Mouse (Mus musculus): ENCODE results near the gene Capza1.
A peak's percentile ranks its signal among the peaks of the same experiment; 100 is the strongest.
"Not testable (repeated sequence)": the region's sequence is repeated elsewhere in the genome, so short reads cannot be mapped to it uniquely, and the experiment has no call there.

Gene Capza1

GRCm38 (mm10) chr3:104863786-104864650, at the start of gene Capza1, which contains the start of gene St7l:
TSS of gene Capza1 (minus strand) at chr3:104864505.
TSS of gene St7l (plus strand) at chr3:104864005.
- DNase-seq (ENCODE audit: low spot score in 2 of 2), result peak; percentile 77 to 82

- DNase-seq (ENCODE audit: low spot score in 2 of 2), result no peak
Measured at GRCm38 (mm10) chr3:104909195-104909594, 44.9 kb upstream of the Capza1 start.

GRCm38 (mm10) chr3:104906007-104906406, 41.7 kb upstream of the Capza1 start:
- DNase-seq (ENCODE audit: low spot score in 2 of 2), result no peak

- no peak for DNase-seq (ENCODE audit: low spot score in 2 of 2)
Measured at GRCm38 (mm10) chr3:104905389-104905788, 41.1 kb upstream of the Capza1 start.

- no peak for DNase-seq (ENCODE audit: low spot score in 2 of 2)
Measured at GRCm38 (mm10) chr3:104901154-104901553, 36.8 kb upstream of the Capza1 start.

GRCm38 (mm10) chr3:104896141-104896540, 31.8 kb upstream of the Capza1 start:
- DNase-seq (ENCODE audit: low spot score in 2 of 2), result no peak

GRCm38 (mm10) chr3:104888585-104888984, 24.3 kb upstream of the Capza1 start:
- DNase-seq (ENCODE audit: low spot score in 2 of 2), result no peak

GRCm38 (mm10) chr3:104869611-104870010, 5.3 kb upstream of the Capza1 start:
- no peak for DNase-seq (ENCODE audit: low spot score in 2 of 2)

GRCm38 (mm10) chr3:104866674-104867073, 2.4 kb upstream of the Capza1 start:
- DNase-seq (ENCODE audit: low spot score in 2 of 2), result not testable (repeated sequence)

- no peak for DNase-seq (ENCODE audit: low spot score in 2 of 2)
Measured at GRCm38 (mm10) chr3:104865341-104865788, 1.1 kb upstream of the Capza1 start.

GRCm38 (mm10) chr3:104864651-104865340, 491 bp upstream of the Capza1 start:
- peak; percentile 81 to 82 for DNase-seq (ENCODE audit: low spot score in 2 of 2)

GRCm38 (mm10) chr3:104858560-104858959, 5.7 kb downstream of the Capza1 start:
- no peak for DNase-seq (ENCODE audit: low spot score in 2 of 2)

- no peak for DNase-seq (ENCODE audit: low spot score in 2 of 2)
Measured at GRCm38 (mm10) chr3:104856106-104856505, 8.2 kb downstream of the Capza1 start.

- DNase-seq (ENCODE audit: low spot score in 2 of 2), result no peak
Measured at GRCm38 (mm10) chr3:104854866-104855265, 9.4 kb downstream of the Capza1 start.

- DNase-seq (ENCODE audit: low spot score in 2 of 2), result no peak
Measured at GRCm38 (mm10) chr3:104854465-104854864, 9.8 kb downstream of the Capza1 start.

- no peak for DNase-seq (ENCODE audit: low spot score in 2 of 2)
Measured at GRCm38 (mm10) chr3:104846601-104847000, 17.7 kb downstream of the Capza1 start.

GRCm38 (mm10) chr3:104841049-104841448, 23.3 kb downstream of the Capza1 start:
- DNase-seq (ENCODE audit: low spot score in 2 of 2), result no peak

- DNase-seq (ENCODE audit: low spot score in 2 of 2), result no peak
Measured at GRCm38 (mm10) chr3:104835797-104836196, 28.5 kb downstream of the Capza1 start.

GRCm38 (mm10) chr3:104822413-104822812, 41.9 kb downstream of the Capza1 start:
- DNase-seq (ENCODE audit: low spot score in 2 of 2), result no peak

- DNase-seq (ENCODE audit: low spot score in 2 of 2), result no peak
Measured at GRCm38 (mm10) chr3:104820426-104820825, 43.9 kb downstream of the Capza1 start.

- no peak for DNase-seq (ENCODE audit: low spot score in 2 of 2)
Measured at GRCm38 (mm10) chr3:104818749-104819134, 45.6 kb downstream of the Capza1 start.

- DNase-seq (ENCODE audit: low spot score in 2 of 2), result peak in 1 of 2 experiments; percentile 25
Measured at GRCm38 (mm10) chr3:104817991-104818748, 46.1 kb downstream of the Capza1 start, which contains the start of gene Mov10. TSS of gene Mov10 (minus strand) at chr3:104818563.

Measured in frontal cortex, postnatal 25 days (tissue).